In genomic region chr17:33512441-33513415, GRCm38 (mm10) we compare ENCODE assay signal across 20 mouse cellular contexts. TPM values are rescaled to one million over a fixed set of nuclear protein-coding genes. Genes with fewer than 3 reads are reported as not detected.
A peak's percentile ranks its signal among the peaks of the same experiment; 100 is the strongest.
DNase-seq lines count a peak whose midpoint lies in the region; ATAC-seq and TF ChIP-seq lines count a peak whose summit lies in the region.
"Had no signal": no experiment of that assay in that cellular context is flagged by ENCODE, and none has a peak within 500 bp of the region (broad histone marks: within the 10 kb centered on the region; RNA-seq: fewer than 3 reads in every experiment).

No protein-coding gene starts in this region.

- H3K4me3 ChIP-seq in heart, embryonic 13.5 days, result no peak overlapping the region
- no peak overlapping the region for H3K4me3 ChIP-seq in lung, embryonic 14.5 days (ENCODE audit: low read depth, low read length)
- no peak overlapping the region for H3K4me3 ChIP-seq in hindbrain, embryonic 11.5 days (ENCODE audit: low read depth, low read length)
- H3K4me3 ChIP-seq: forebrain, embryonic 13.5 days; heart, embryonic 15.5 days; hindbrain, embryonic 10.5 days; hindbrain, embryonic 15.5 days had no signal

- H3K4me2 ChIP-seq in heart, embryonic 13.5 days, result no peak overlapping the region
- H3K4me2 ChIP-seq in lung, embryonic 14.5 days, result no peak overlapping the region
- no peak overlapping the region for H3K4me2 ChIP-seq in hindbrain, embryonic 11.5 days (replicated peaks; ENCODE audit: low read depth, low read length)
- H3K4me2 ChIP-seq: forebrain, embryonic 13.5 days; heart, embryonic 15.5 days; hindbrain, embryonic 15.5 days had no signal

- H3K9ac ChIP-seq in heart, embryonic 13.5 days, result no peak overlapping the region
- no peak overlapping the region for H3K9ac ChIP-seq in lung, embryonic 14.5 days
- no peak overlapping the region for H3K9ac ChIP-seq in hindbrain, embryonic 11.5 days (ENCODE audit: low read depth, low read length)
- H3K9ac ChIP-seq: forebrain, embryonic 13.5 days; forebrain, postnatal 0 days; heart, embryonic 15.5 days; hindbrain, embryonic 15.5 days had no signal

- 25% methylated on average over 2 of the region's 2 CpGs for WGBS in heart, embryonic 13.5 days
- 14% methylated on average over 2 of the region's 2 CpGs for WGBS in lung, embryonic 14.5 days
- 17% methylated on average over 2 of the region's 2 CpGs for WGBS in hindbrain, embryonic 11.5 days

- no peaks in the 10 kb centered on the region for H3K27me3 ChIP-seq in heart, embryonic 13.5 days (replicated peaks)
- no peaks in the 10 kb centered on the region for H3K27me3 ChIP-seq in lung, embryonic 14.5 days (ENCODE audit: insufficient read depth, low read length)
- no peaks in the 10 kb centered on the region for H3K27me3 ChIP-seq in hindbrain, embryonic 11.5 days (ENCODE audit: control insufficient read depth, insufficient read depth, low read length)
- H3K27me3 ChIP-seq: forebrain, embryonic 13.5 days; heart, embryonic 15.5 days; hindbrain, embryonic 15.5 days had no signal

- H3K36me3 ChIP-seq in heart, embryonic 13.5 days, result no peaks in the 10 kb centered on the region
- no peaks in the 10 kb centered on the region for H3K36me3 ChIP-seq in lung, embryonic 14.5 days (ENCODE audit: insufficient read depth)
- no peaks in the 10 kb centered on the region for H3K36me3 ChIP-seq in hindbrain, embryonic 11.5 days (ENCODE audit: control insufficient read depth, insufficient read depth, low read length)
- H3K36me3 ChIP-seq: heart, embryonic 15.5 days; hindbrain, embryonic 10.5 days; hindbrain, embryonic 15.5 days had no signal

- intact Hi-C loops in heart, postnatal 36 days (cut with DNase I), result no loop called here

- H3K9me3 ChIP-seq in heart, embryonic 13.5 days, result no peaks in the 10 kb centered on the region
- H3K9me3 ChIP-seq in lung, embryonic 14.5 days (ENCODE audit: low read depth, low read length), result no peaks in the 10 kb centered on the region
- H3K9me3 ChIP-seq in hindbrain, embryonic 11.5 days (ENCODE audit: control insufficient read depth, low read length), result no peaks in the 10 kb centered on the region
- H3K9me3 ChIP-seq: forebrain, embryonic 13.5 days; heart, embryonic 15.5 days; hindbrain, embryonic 10.5 days; hindbrain, embryonic 15.5 days had no signal

- peaks cover 12% of the 10 kb centered on the region for H3K4me1 ChIP-seq in heart, embryonic 13.5 days
- H3K4me1 ChIP-seq in lung, embryonic 14.5 days (ENCODE audit: insufficient read depth), result peaks cover 5% of the 10 kb centered on the region
- H3K4me1 ChIP-seq in hindbrain, embryonic 11.5 days (replicated peaks; ENCODE audit: control insufficient read depth, insufficient read depth, low read length), result no peaks in the 10 kb centered on the region
- H3K4me1 ChIP-seq: forebrain, embryonic 13.5 days; hindbrain, embryonic 15.5 days had no signal

- TF ChIP-seq CTCF in lung, embryonic 14.5 days (IDR thresholded peaks at IDR 0.05; ENCODE audit: low read depth), result no peak

- no peak for DNase-seq in heart, postnatal 36 days
- peak; percentile 31 for DNase-seq in lung, embryonic 14.5 days
- DNase-seq in lung, postnatal 25 days (ENCODE audit: low spot score), result no peak
- DNase-seq in Muller cell, postnatal 12 days (ENCODE audit: inconsistent ontology term), result peak; percentile 33
- peak; percentile 25 for DNase-seq in heart, postnatal 4 days
- DNase-seq in hindbrain, embryonic 11.5 days (ENCODE audit: low spot score), result no peak
- no peak for DNase-seq in kidney, adult 9 months
- DNase-seq: adrenal gland, adult 2 months; adrenal gland, postnatal 25 days; cerebellum, adult 18-20 months; cerebellum, adult 9-11 months; cerebellum, postnatal 36 days; forebrain, postnatal 0 days; gastrocnemius, postnatal 25 days had no signal

- H3K27ac ChIP-seq in heart, embryonic 13.5 days (replicated peaks), result 0 out of 2 replicates have a peak overlapping the region, but pooled peaks have one; percentile 7
- peak overlapping the region; percentile 37; the same call in 1 of the 2 replicates for H3K27ac ChIP-seq in lung, embryonic 14.5 days (ENCODE audit: low read depth)
- no peak overlapping the region for H3K27ac ChIP-seq in hindbrain, embryonic 11.5 days (ENCODE audit: low read depth, low read length)
- H3K27ac ChIP-seq: forebrain, embryonic 13.5 days; heart, embryonic 15.5 days; hindbrain, embryonic 10.5 days; hindbrain, embryonic 15.5 days had no signal

- no peak for ATAC-seq in heart, embryonic 13.5 days (ENCODE audit: extremely low read depth, insufficient number of reproducible peaks, low FRiP score, low TSS enrichment)
- ATAC-seq in lung, embryonic 14.5 days (ENCODE audit: insufficient read depth), result peak; percentile 49; the same call in 1 of the 2 replicates
- ATAC-seq in hindbrain, embryonic 11.5 days (ENCODE audit: low FRiP score), result no peak
- ATAC-seq: forebrain, embryonic 13.5 days; forebrain, postnatal 0 days; intestine, embryonic 16.5 days had no signal

RNA-seq across cellular contexts. Expression of gene Adamts10, which starts 11.3 kb away (rescaled TPM):
- 39.3 and 41.8 TPM in 2 replicates for polyA plus RNA-seq in heart, embryonic 13.5 days (2015; fragmentation: Nextera tagmentation; extraction: Ambion mirVana)
- total RNA-seq in heart, postnatal 36 days (2021), result 10 to 100 TPM; 18.3 to 19.7 TPM
- 117 and 126 TPM in 2 replicates for polyA plus RNA-seq in lung, embryonic 14.5 days (2014; fragmentation: Nextera tagmentation; extraction: Ambion mirVana)
- total RNA-seq in heart, postnatal 4 days (2021), result 10 to 100 TPM; 35.3 to 36.1 TPM
- polyA plus RNA-seq in hindbrain, embryonic 11.5 days (2014; fragmentation: Nextera tagmentation; extraction: Ambion mirVana), result 29.2 and 36.6 TPM in 2 replicates

RNA-seq across cellular contexts. Expression of gene Myo1f, which starts 42.8 kb away (rescaled TPM):
- polyA plus RNA-seq in heart, embryonic 13.5 days (2015; fragmentation: Nextera tagmentation; extraction: Ambion mirVana), result 2.1 and 3.0 TPM in 2 replicates
- total RNA-seq in heart, postnatal 36 days (2021), result 1 to 10 TPM; 2.2 to 2.8 TPM
- 4.3 and 4.7 TPM in 2 replicates for polyA plus RNA-seq in lung, embryonic 14.5 days (2014; fragmentation: Nextera tagmentation; extraction: Ambion mirVana)
- total RNA-seq in heart, postnatal 4 days (2021), result 1 to 10 TPM; 1.2 to 2.3 TPM
- 1.6 and 3.0 TPM in 2 replicates for polyA plus RNA-seq in hindbrain, embryonic 11.5 days (2014; fragmentation: Nextera tagmentation; extraction: Ambion mirVana)

Comparison
In these comparisons a context has a peak if more than half of its experiments do, and no peak if none do; other contexts are left out.
1. DNase-seq: peak in lung, embryonic 14.5 days (single experiment), Muller cell, postnatal 12 days (single experiment) and heart, postnatal 4 days (single experiment); none in heart, postnatal 36 days (0 of 2), lung, postnatal 25 days (single experiment), hindbrain, embryonic 11.5 days (single experiment) and kidney, adult 9 months (single experiment).